Mouse (Mus musculus): ENCODE data around the gene Hscb. TPM values are rescaled to one million over a fixed set of nuclear protein-coding genes. Genes with fewer than 3 reads are reported as not detected.

Gene Hscb
- polyA plus RNA-seq, 1 experiment from 2014 or later = 26.7 TPM

- Histone ChIP-seq H3K36me3 (peaks cover 20% of the 10 kb centered on the region), H3K9ac (peak within 1 kb of the TSS; percentile 81), H3K27ac (peak within 1 kb of the TSS; percentile 67), H3K4me3 (peak within 1 kb of the TSS; percentile 86), H3K4me1 (replicated peaks) (peaks cover 18% of the 10 kb centered on the region), H3K27me3 (no peaks in the 10 kb centered on the region), H3K9me3 (replicated peaks) (no peaks in the 10 kb centered on the region), H3K4me2 (peak within 1 kb of the TSS; percentile 94)
- ATAC-seq (replicated peaks; ENCODE audit: insufficient number of reproducible peaks, insufficient read depth, low FRiP score, low read depth) = peak; percentile 86
- WGBS = 0% methylated on average over 57 of the region's 57 CpGs
Measured at GRCm38 (mm10) chr5:110779998-110780760, 59.4 kb downstream of the Hscb start, which contains the start of gene Pus1. Pus1 (minus strand) TSS chr5:110780659.

- peak overlapping the region; percentile 86 for H3K4me3 ChIP-seq
- ATAC-seq (replicated peaks; ENCODE audit: insufficient number of reproducible peaks, insufficient read depth, low FRiP score, low read depth) = no peak
- WGBS = 19% methylated on average over 15 of the region's 15 CpGs
- H3K9me3 ChIP-seq (replicated peaks) = no peaks in the 10 kb centered on the region
- peak overlapping the region; percentile 81 for H3K9ac ChIP-seq
- no peaks in the 10 kb centered on the region for H3K27me3 ChIP-seq
- no peak overlapping the region for H3K27ac ChIP-seq
- peaks cover 18% of the 10 kb centered on the region for H3K4me1 ChIP-seq (replicated peaks)
- peak overlapping the region; percentile 94 for H3K4me2 ChIP-seq
- H3K36me3 ChIP-seq = peaks cover 24% of the 10 kb centered on the region
Measured at GRCm38 (mm10) chr5:110779276-110779997, 60.1 kb downstream of the Hscb start.

Other genes with a start within 250 kb of the Hscb start
- gene Noc4l, start 186.4 kb downstream of the Hscb start, polyA plus RNA-seq (2015; fragmentation: Nextera tagmentation; extraction: Ambion mirVana) = 24.1 and 39.4 TPM in 2 replicates
- 11.2 and 11.8 TPM in 2 replicates for gene Ddx51, start 186.3 kb downstream of the Hscb start, polyA plus RNA-seq (2015; fragmentation: Nextera tagmentation; extraction: Ambion mirVana)
- 22.9 and 35.7 TPM in 2 replicates for gene Ep400, start 69.1 kb downstream of the Hscb start, polyA plus RNA-seq (2015; fragmentation: Nextera tagmentation; extraction: Ambion mirVana)
- gene Pus1, start 59.1 kb downstream of the Hscb start, polyA plus RNA-seq (2015; fragmentation: Nextera tagmentation; extraction: Ambion mirVana) = 27.2 and 34.2 TPM in 2 replicates
- 9.2 and 15.9 TPM in 2 replicates for gene Ulk1, start 29.7 kb downstream of the Hscb start, polyA plus RNA-seq (2015; fragmentation: Nextera tagmentation; extraction: Ambion mirVana)
- gene Chek2, start 202 bp upstream of the Hscb start, polyA plus RNA-seq (2015; fragmentation: Nextera tagmentation; extraction: Ambion mirVana) = 12.9 and 17.4 TPM in 2 replicates
- 5.8 and 7.1 TPM in 2 replicates for gene Ttc28, start 40.0 kb upstream of the Hscb start, polyA plus RNA-seq (2015; fragmentation: Nextera tagmentation; extraction: Ambion mirVana)